Mouse (Mus musculus) neutrophil, adult 83 days (primary cell): ENCODE measurements around the gene Slc25a13. TPM values are rescaled to one million over a fixed set of nuclear protein-coding genes. Genes with fewer than 3 reads are reported as not detected.

Experiments
- total RNA-seq, 2 experiments: library from RNA; stranded (reverse); gene quantifications; one replicate each; pipeline ENCODE4 v1.2.4; 2023

Slc25a13 gene
- 10 to 100 TPM in 1 of 2 experiments, 1 to 10 TPM in 1; 9.5 to 10.6 TPM for total RNA-seq

GRCm38 (mm10) chr6:6216507-6217285 lies at the start of gene Slc25a13:
Slc25a13 (minus strand) TSS chr6:6217173.

